Mouse (Mus musculus) kidney, postnatal 0 days (tissue): Measurements from ENCODE around the gene Alpi. TPM values are rescaled to one million over a fixed set of nuclear protein-coding genes. Genes with fewer than 3 reads are reported as not detected.

ENCODE experiments used
- ATAC-seq: fragments of 200-750 bp; cut with Nextera tagmentation; replicated peaks from 2 replicates; pipeline ENCODE4 v1.8.0; 2017; ENCODE audit warnings: low read depth, moderate number of reproducible peaks, moderate TSS enrichment, moderate library complexity; ENCODE audit not compliant: low FRiP score
- DNase-seq: peaks from one replicate; pipeline ENCODE4 v3.0.0-alpha.2; 2016; ENCODE audit warnings: low spot score
- H3K27ac ChIP-seq: fragments of 300-500 bp; sonication (generic); 2 replicates; pipeline ENCODE4 v1.5.1; 2014; ENCODE audit warnings: mild to moderate bottlenecking
- H3K27me3 ChIP-seq: fragments of 300-500 bp; sonication (generic); 2 replicates; pipeline ENCODE4 v1.6.1; 2014; ENCODE audit warnings: low read length, mixed read lengths; ENCODE audit not compliant: insufficient read depth
- H3K36me3 ChIP-seq: fragments of 300-500 bp; sonication (generic); 2 replicates; pipeline ENCODE4 v1.6.1; 2014; ENCODE audit warnings: low read length, mixed read lengths; ENCODE audit not compliant: insufficient read depth
- H3K4me1 ChIP-seq: fragments of 300-500 bp; sonication (generic); replicated peaks from 2 replicates; pipeline ENCODE4 v1.6.1; 2014; ENCODE audit warnings: antibody characterized with exemption, low read length, mixed read lengths; ENCODE audit not compliant: insufficient read depth
- H3K4me2 ChIP-seq: fragments of 300-500 bp; sonication (generic); 2 replicates; pipeline ENCODE4 v1.6.1; 2014; ENCODE audit warnings: mild to moderate bottlenecking, low read length, moderate library complexity, mixed read lengths
- H3K4me3 ChIP-seq: fragments of 300-500 bp; sonication (generic); replicated peaks from 2 replicates; pipeline ENCODE4 v1.5.1; 2014; ENCODE audit warnings: low read depth, low read length
- H3K9ac ChIP-seq: fragments of 300-500 bp; sonication (generic); 2 replicates; pipeline ENCODE4 v1.6.1; 2014; ENCODE audit warnings: low read depth, low read length
- H3K9me3 ChIP-seq: fragments of 300-500 bp; sonication (generic); replicated peaks from 2 replicates; pipeline ENCODE4 v1.6.1; 2016; ENCODE audit warnings: low read length, inconsistent platforms, mixed read lengths
- CTCF ChIP-seq: IDR thresholded peaks from 2 replicates; pipeline ENCODE4 v1.5.1; 2016; ENCODE audit warnings: antibody characterized with exemption, low read depth, mild to moderate bottlenecking, moderate library complexity
- WGBS: fragments of 180-500 bp; shearing (Covaris S2); extraction: QIAGEN DNeasy Blood & Tissue Kit; methylation state at CpG from one replicate; pipeline ENCODE4 v1.1.7; 2014; 5-methylcytosine and 5-hydroxymethylcytosine counted together
- polyA plus RNA-seq: library from polyadenylated mRNA; unstranded; fragments of >200 nt; fragmentation: Nextera tagmentation; extraction: Ambion mirVana; gene quantifications from 2 replicates; pipeline ENCODE4 v1.2.1, GENCODE M21; 2015

Alpi gene
- polyA plus RNA-seq, 1 experiment from 2014 or later: not detected

DNA sequence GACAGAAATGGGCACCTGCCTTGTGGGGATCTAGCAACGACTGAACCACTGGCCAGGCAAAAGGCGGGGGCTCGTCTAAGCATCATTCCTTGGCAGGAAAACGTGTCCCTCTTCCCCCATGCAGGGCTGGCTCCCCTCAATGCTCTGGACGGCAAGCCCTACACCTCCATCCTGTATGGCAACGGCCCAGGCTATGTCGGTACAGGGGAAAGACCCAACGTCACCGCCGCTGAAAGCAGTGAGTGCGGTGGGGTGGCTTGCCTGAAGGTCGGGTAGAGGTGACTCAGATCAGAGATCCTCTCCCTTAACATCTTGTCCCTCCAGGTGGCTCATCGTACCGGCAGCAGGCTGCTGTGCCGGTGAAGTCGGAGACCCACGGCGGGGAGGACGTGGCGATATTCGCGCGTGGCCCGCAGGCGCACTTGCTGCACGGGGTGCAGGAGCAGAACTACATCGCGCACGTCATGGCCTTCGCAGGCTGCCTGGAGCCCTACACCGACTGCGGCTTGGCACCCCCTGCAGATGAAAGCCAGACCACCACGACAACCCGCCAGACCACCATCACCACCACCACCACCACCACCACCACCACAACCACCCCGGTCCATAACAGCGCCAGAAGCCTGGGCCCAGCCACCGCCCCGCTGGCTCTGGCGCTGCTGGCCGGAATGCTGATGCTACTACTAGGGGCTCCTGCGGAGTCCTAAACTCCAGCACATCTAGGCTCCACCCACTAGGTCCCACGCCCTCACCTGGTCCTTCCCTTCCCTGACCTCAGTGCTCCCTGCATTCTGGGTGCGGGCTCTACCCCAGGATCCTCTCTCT, 26.0 kb upstream of the Alpi start:
- ATAC-seq: no peak
- Histone ChIP-seq H3K27ac (no peak overlapping the region), H3K36me3 (no peaks in the 10 kb centered on the region), H3K27me3 (peaks cover 28% of the 10 kb centered on the region), H3K4me1 (no peaks in the 10 kb centered on the region; the same call in 1 of the 2 replicates), H3K9ac (no peak overlapping the region), H3K9me3 (no peaks in the 10 kb centered on the region), H3K4me3 (no peak overlapping the region), H3K4me2 (peak overlapping the region; percentile 14; the same call in 1 of the 2 replicates)
- no peak for DNase-seq
- WGBS: 10% methylated on average over 43 of the region's 43 CpGs
- no peak for TF ChIP-seq CTCF

DNA sequence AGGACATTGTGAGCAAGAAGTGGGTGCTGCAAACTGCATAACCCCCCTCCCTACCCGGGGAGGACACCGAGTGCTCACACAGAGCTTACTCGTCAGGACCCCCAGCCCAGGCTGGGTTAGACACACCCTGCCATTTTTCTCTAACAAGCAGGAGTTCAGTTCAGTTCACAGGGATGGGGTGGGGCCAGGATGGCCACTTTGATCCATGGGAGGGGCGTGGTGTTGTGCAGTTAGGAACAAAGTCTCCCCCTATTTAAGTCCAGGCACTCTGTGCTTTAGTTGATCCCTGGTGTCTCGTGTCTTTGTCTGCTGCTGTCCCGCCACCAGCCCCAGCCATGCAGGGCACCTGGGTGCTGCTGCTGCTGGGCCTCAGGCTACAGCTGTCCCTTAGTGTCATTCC, 23.3 kb upstream of the Alpi start, which contains the start of gene Akp3:
Gene Akp3 (plus strand): TSS at position 301 of the 400 bp plus-strand sequence.
- Histone ChIP-seq H3K27me3 (peaks cover 28% of the 10 kb centered on the region), H3K9ac (no peak within 1 kb of the TSS), H3K4me3 (no peak within 1 kb of the TSS), H3K27ac (no peak within 1 kb of the TSS), H3K36me3 (no peaks in the 10 kb centered on the region), H3K4me1 (no peaks in the 10 kb centered on the region; the same call in 1 of the 2 replicates), H3K9me3 (no peaks in the 10 kb centered on the region), H3K4me2 (no peak within 1 kb of the TSS)
- no peak for TF ChIP-seq CTCF
- DNase-seq (no peak), ATAC-seq (no peak)
- 84% methylated on average over 5 of the region's 6 CpGs for WGBS

- Histone ChIP-seq H3K4me1 (no peaks in the 10 kb centered on the region), H3K36me3 (no peaks in the 10 kb centered on the region), H3K4me3 (no peak overlapping the region), H3K9me3 (no peaks in the 10 kb centered on the region), H3K4me2 (no peak overlapping the region), H3K9ac (no peak overlapping the region), H3K27ac (no peak overlapping the region), H3K27me3 (no peaks in the 10 kb centered on the region)
- TF ChIP-seq CTCF: no peak
- WGBS: 91% methylated on average over 1 of the region's 1 CpGs
- DNase-seq (no peak), ATAC-seq (no peak)
Observed at GRCm38 (mm10) chr1:87114784-87115183, 13.4 kb upstream of the Alpi start.

- 39% methylated on average over 9 of the region's 9 CpGs for WGBS
- Histone ChIP-seq H3K36me3 (no peaks in the 10 kb centered on the region), H3K4me2 (no peak overlapping the region), H3K4me1 (no peaks in the 10 kb centered on the region), H3K9ac (no peak overlapping the region), H3K4me3 (no peak overlapping the region), H3K27ac (no peak overlapping the region), H3K9me3 (no peaks in the 10 kb centered on the region), H3K27me3 (no peaks in the 10 kb centered on the region)
- TF ChIP-seq CTCF: peak; percentile 56
- no peak for DNase-seq
- no peak for ATAC-seq
Observed at GRCm38 (mm10) chr1:87111719-87112354, 10.4 kb upstream of the Alpi start.

GRCm38 (mm10) chr1:87108564-87108963, 7.2 kb upstream of the Alpi start:
- no peak for TF ChIP-seq CTCF
- DNase-seq (no peak), ATAC-seq (no peak)
- Histone ChIP-seq H3K4me2 (no peak overlapping the region), H3K27ac (no peak overlapping the region), H3K9ac (no peak overlapping the region), H3K36me3 (no peaks in the 10 kb centered on the region), H3K9me3 (no peaks in the 10 kb centered on the region), H3K4me1 (no peaks in the 10 kb centered on the region), H3K4me3 (no peak overlapping the region), H3K27me3 (no peaks in the 10 kb centered on the region)
- WGBS: 88% methylated on average over 4 of the region's 4 CpGs

DNA sequence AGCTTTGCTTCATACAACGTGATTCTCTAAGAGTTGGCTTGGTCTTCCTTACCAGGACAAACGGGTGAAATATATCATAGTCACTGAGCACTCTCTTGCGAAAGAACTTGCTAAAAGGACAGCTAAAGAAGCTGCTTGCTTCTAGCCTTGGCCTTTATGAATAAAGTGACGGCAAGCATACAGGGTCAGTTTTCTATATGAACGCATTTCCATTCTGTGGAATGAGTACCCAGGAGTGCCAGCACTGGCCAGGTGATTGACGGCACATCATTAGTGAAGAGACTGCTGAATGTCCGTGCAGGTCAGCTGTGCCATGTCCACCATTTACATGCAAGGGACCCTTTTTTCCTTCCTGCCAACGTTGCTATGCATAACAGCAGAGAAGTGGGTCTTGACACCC, 5.1 kb upstream of the Alpi start:
- Histone ChIP-seq H3K4me3 (no peak overlapping the region), H3K9ac (no peak overlapping the region), H3K27me3 (no peaks in the 10 kb centered on the region), H3K27ac (no peak overlapping the region), H3K9me3 (no peaks in the 10 kb centered on the region), H3K4me2 (no peak overlapping the region), H3K36me3 (no peaks in the 10 kb centered on the region), H3K4me1 (no peaks in the 10 kb centered on the region)
- DNase-seq: no peak
- ATAC-seq: no peak
- no peak for TF ChIP-seq CTCF
- 78% methylated on average over 8 of the region's 8 CpGs for WGBS
